Mouse (Mus musculus) kidney, adult 18-20 months (tissue): Measurements from ENCODE around the gene Heatr5b.
A peak's percentile ranks its signal among the peaks of the same experiment; 100 is the strongest.

Source experiments
- DNase-seq: peaks from one replicate; pipeline ENCODE4 v3.0.0; 2021

The Heatr5b gene

DNA sequence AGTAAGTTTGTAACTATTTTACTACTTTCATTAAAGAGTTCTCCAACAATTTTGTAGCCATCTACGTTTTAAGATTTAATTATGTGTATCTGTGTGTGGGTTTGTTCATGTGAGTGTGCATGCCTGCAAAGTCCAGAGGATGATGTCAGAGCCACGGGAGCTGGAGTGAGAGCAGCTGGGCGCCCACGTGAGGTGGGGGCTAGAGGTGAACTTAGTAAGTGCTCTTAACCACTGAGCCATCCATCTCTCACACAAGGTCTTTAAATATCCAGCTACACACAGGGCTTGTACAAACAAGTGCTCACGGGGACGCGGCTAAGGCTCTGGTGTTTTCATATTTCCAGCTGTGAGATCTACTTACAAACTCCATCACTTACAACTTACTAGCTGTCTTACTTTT is 69.1 kb downstream of the Heatr5b start:
- no peak for DNase-seq

DNA sequence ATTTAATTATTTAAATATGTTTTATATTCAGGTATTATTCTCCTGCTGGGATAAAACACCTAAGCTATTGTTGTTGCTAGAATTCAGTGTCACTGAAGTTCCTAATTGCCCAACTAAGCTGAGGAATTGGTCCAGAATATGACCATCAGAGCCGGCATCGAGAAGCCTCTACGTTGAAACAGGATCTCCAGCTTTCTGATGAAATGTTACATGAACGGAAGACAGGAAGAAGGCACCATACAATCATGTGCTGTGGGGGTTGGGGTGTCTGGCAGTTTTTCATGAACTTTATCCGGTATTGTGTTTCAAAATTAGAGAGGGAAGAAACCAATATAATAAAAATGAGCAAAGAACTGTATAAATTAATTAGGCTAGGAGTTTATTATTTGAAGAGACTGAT is 71.9 kb downstream of the Heatr5b start:
- DNase-seq: no peak

- DNase-seq: no peak
Observed at GRCm38 (mm10) chr17:78752938-78753655, 82.1 kb downstream of the Heatr5b start.

GRCm38 (mm10) chr17:78752064-78752463 is 83.1 kb downstream of the Heatr5b start:
- DNase-seq: no peak

DNA sequence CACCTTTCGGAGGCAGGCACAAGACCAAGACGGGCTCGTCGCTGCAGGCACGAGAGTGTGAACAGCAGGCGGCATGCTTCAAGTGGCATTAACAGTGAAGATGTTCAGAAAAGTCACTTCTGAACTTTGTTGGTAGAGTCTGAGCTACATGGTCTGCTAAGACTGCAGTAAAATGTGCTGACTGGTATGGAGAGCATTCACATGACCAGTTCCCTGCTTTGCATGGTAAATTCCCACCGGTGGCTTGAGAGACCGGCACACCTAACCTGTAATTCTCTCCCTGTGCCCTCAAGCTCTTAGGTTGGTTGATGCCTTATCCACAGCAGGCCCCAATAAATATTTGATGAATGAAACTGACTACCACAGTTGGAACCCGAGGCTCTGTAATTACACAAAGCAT is 86.7 kb downstream of the Heatr5b start:
- no peak for DNase-seq

DNA sequence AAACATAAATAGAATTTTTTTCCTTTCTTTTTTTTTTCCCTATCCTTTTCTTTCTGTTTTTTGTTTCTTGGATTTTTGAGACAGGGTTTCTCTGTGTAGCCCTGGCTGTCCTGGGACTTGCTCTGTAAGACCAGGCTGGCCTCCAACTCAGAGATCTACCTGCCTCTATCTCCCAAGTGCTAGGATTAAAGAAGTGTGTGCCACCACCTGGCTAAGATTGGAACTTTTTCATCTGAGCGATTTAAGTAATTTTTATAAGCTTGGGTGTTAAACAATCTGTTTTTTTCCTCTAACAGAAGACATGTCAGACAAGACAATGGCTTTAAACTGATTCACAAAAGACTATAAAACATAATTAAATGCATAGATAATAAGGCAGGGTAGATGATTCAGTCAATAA is 96.7 kb downstream of the Heatr5b start:
- DNase-seq: no peak

DNA sequence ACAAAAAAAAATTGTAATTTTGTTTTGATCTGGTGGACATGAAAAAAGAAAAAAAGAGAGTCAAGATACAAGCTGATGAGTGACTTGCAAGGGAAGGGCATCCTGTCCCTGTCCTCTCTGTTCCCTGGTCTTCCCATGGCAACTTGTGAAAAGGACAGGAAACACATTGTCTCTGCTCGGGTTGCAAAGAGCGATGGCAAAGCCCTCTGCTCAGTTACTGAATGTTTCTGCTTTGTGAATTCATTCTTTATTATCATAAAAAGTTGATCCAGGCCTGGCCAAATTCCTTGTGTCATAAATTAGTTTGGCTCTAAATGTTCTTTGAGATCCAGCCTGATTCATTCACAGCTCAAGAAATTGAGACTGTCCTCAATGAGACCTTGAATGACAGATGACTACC is 97.4 kb downstream of the Heatr5b start:
- DNase-seq: no peak

GRCm38 (mm10) chr17:78737096-78737495 is 98.1 kb downstream of the Heatr5b start, which contains the start of gene Strn:
Strn (minus strand) TSS chr17:78737196.
- DNase-seq: no peak

- peak; percentile 99 for DNase-seq
Observed at GRCm38 (mm10) chr17:78736473-78736988, 98.6 kb downstream of the Heatr5b start.

DNA sequence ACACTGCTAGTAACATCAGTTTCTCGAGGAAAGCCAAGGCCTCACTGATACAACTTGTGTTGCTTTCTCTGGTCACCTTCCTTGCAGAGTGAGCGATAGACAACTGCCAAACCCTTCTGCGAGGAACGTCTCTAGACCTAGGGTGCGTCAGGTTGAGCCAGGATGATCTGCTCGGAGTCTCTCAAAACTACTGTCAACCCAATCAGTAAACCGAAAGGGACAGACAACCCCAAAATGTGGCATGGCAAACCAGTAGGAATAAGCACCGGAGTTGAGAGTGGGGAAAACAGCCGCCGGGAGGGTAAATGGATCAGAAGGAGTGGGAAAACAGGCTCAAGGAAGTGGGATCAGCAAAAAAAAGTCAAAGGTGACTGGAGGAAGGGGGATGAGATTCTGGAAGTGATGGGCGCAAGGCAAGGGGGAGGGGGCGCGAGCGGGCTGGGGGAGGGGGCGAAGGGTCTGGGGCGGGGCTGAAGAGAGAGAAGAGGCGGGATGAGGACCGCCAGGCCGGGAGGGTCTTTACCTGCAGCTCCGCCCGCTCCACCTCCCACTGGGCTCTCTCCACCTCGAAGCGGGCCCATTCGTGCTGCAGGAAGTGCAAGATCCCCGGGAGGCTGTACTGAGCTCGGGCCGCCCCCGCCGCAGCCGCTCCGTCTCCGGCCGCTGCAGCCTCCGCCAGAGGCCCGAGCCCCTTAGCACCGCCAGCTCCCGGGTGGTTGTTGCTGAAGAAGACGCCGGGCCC is 99.3 kb downstream of the Heatr5b start:
- no peak for DNase-seq

GRCm38 (mm10) chr17:78734806-78735205 is 100.4 kb downstream of the Heatr5b start:
- no peak for DNase-seq

- no peak for DNase-seq
Observed at GRCm38 (mm10) chr17:78732056-78732455, 103.1 kb downstream of the Heatr5b start.

DNA sequence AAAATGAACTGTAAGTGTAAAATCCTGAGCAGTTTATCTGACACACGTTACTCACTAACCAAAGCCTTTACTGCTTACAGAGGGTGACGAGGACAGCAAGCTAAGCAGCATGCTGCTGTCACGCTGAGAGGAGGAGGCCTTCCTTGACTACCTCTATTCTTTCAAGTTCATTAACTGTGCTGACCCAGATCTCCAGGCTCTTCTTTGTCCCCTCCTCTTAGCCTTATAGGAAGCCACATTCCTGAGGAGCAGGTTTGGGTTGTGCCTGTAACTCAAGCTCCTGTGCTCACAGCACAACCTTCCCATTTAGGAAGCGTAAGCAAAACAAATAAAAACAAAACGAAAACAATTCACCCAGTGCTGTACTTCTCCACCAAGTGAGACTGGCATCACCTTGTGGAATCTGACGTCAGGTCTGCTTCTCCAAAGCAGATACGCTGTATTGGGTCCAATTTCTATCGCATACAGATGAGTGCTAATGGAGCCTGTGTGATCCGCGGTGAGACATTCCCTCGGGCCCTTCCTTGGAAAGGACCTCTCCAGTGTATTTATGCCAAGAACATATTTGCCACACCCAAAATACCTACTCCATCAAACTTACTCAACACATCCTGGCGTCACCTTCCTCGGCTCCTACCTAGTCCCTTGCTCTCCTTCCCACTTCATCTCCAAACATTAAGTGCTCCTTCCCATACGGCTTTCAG is 108.3 kb downstream of the Heatr5b start:
- DNase-seq: peak; percentile 19

DNA sequence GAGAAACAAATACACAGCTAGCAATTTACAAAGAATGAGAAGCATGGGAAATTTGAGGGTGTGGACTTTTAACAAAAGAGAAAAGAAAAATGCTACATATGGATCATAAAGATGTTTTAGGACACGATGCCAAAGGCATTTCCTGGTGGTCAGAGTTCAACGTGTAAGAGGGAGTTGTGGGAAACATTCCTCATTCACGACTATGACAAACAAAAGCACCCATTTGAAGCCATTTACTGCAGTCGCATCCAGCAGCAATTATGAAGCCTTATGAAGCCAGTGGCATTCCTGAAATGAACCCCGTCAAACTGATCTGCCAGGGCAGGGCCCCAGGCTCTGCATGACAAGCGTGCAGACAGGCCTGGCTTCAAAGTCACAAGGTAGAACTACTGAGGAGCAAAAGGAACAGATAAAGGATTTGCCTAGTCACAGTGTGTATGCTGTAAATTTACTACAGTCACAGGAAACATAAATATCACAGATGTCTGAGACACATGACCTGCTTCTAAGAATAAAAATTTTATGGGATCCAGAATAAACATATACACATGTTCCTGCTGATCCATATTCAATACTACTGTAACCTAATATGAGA is 110.6 kb downstream of the Heatr5b start:
- no peak for DNase-seq

DNA sequence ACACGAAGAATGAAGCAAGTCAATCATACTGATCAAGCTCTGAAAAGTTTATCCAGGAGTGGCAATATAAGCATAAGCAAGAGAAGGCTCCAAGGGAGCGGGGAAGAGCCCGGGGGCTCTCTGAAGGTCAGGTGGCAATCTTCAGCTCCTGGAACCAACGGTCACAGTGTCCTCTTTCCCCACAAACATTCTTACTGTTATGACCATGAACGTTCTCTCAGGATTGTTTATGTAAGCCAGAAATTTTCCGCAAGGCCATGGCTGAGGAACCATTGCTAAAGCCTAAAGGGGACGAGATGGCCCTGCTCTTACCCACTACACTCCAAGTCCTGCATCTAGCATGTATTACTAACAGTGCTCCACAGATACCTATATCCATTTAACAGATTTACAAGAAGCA is 113.5 kb downstream of the Heatr5b start:
- no peak for DNase-seq

- DNase-seq: no peak
Observed at GRCm38 (mm10) chr17:78719086-78719485, 116.1 kb downstream of the Heatr5b start.

GRCm38 (mm10) chr17:78710258-78710657 is 124.9 kb downstream of the Heatr5b start:
- no peak for DNase-seq

- DNase-seq: no peak
Observed at GRCm38 (mm10) chr17:78708422-78708821, 126.7 kb downstream of the Heatr5b start.

- no peak for DNase-seq
Observed at GRCm38 (mm10) chr17:78702988-78703387, 132.2 kb downstream of the Heatr5b start.
